Mouse (Mus musculus): Measurements from ENCODE around the gene Smim6.

The Smim6 gene

GRCm38 (mm10) chr11:115911632-115912376 lies at the start of gene Smim6:
TSS of gene Smim6 (plus strand) at chr11:115912017.
- in situ Hi-C loops (cut with MboI, MseI) = no loop called here

GRCm38 (mm10) chr11:115863895-115864294 lies 47.9 kb upstream of the Smim6 start:
- in situ Hi-C loops (cut with MboI, MseI) = no loop called here

- in situ Hi-C loops (cut with MboI, MseI) = no loop called here
Observed at GRCm38 (mm10) chr11:115869393-115869792, 42.4 kb upstream of the Smim6 start.

GRCm38 (mm10) chr11:115872437-115872836 lies 39.4 kb upstream of the Smim6 start:
- in situ Hi-C loops (cut with MboI, MseI) = no loop called here

GRCm38 (mm10) chr11:115875935-115876334 lies 35.9 kb upstream of the Smim6 start:
- in situ Hi-C loops (cut with MboI, MseI) = no loop called here

GRCm38 (mm10) chr11:115876438-115876837 lies 35.4 kb upstream of the Smim6 start:
- in situ Hi-C loops (cut with MboI, MseI) = no loop called here

- in situ Hi-C loops (cut with MboI, MseI) = no loop called here
Observed at GRCm38 (mm10) chr11:115877174-115877755, 34.6 kb upstream of the Smim6 start.

- in situ Hi-C loops (cut with MboI, MseI) = no loop called here
Observed at GRCm38 (mm10) chr11:115878071-115878470, 33.7 kb upstream of the Smim6 start.

- in situ Hi-C loops (cut with MboI, MseI) = no loop called here
Observed at GRCm38 (mm10) chr11:115881002-115881401, 30.8 kb upstream of the Smim6 start.

- in situ Hi-C loops (cut with MboI, MseI) = no loop called here
Observed at GRCm38 (mm10) chr11:115883251-115883650, 28.6 kb upstream of the Smim6 start.

GRCm38 (mm10) chr11:115884361-115884760 lies 27.5 kb upstream of the Smim6 start:
- in situ Hi-C loops (cut with MboI, MseI) = no loop called here

- in situ Hi-C loops (cut with MboI, MseI) = no loop called here
Observed at GRCm38 (mm10) chr11:115885281-115885680, 26.5 kb upstream of the Smim6 start.

GRCm38 (mm10) chr11:115886446-115886845 lies 25.4 kb upstream of the Smim6 start:
- in situ Hi-C loops (cut with MboI, MseI) = no loop called here

GRCm38 (mm10) chr11:115888020-115888419 lies 23.8 kb upstream of the Smim6 start:
- in situ Hi-C loops (cut with MboI, MseI) = no loop called here

- in situ Hi-C loops (cut with MboI, MseI) = no loop called here
Observed at GRCm38 (mm10) chr11:115889159-115889558, 22.7 kb upstream of the Smim6 start.

GRCm38 (mm10) chr11:115892213-115892612 lies 19.6 kb upstream of the Smim6 start:
- in situ Hi-C loops (cut with MboI, MseI) = no loop called here

GRCm38 (mm10) chr11:115893071-115893470 lies 18.7 kb upstream of the Smim6 start:
- in situ Hi-C loops (cut with MboI, MseI) = no loop called here

- in situ Hi-C loops (cut with MboI, MseI) = no loop called here
Observed at GRCm38 (mm10) chr11:115894755-115895520, 16.9 kb upstream of the Smim6 start.

GRCm38 (mm10) chr11:115898446-115898845 lies 13.4 kb upstream of the Smim6 start:
- in situ Hi-C loops (cut with MboI, MseI) = no loop called here

- in situ Hi-C loops (cut with MboI, MseI) = no loop called here
Observed at GRCm38 (mm10) chr11:115898886-115899285, 12.9 kb upstream of the Smim6 start.

- in situ Hi-C loops (cut with MboI, MseI) = no loop called here
Observed at GRCm38 (mm10) chr11:115899486-115900266, 12.1 kb upstream of the Smim6 start, which contains the start of gene Smim5. TSS of gene Smim5 (plus strand) at chr11:115899966.
